Comparison of ENCODE assay signal across 8 mouse cellular contexts in genomic region chr9:58275115-58275774, GRCm38 (mm10). TPM values are rescaled to one million over a fixed set of nuclear protein-coding genes. Genes with fewer than 3 reads are reported as not detected.
DNase-seq lines count a peak whose midpoint lies in the region; ATAC-seq lines count a peak whose summit lies in the region.

No protein-coding gene starts in this region.

- H3K36me3 ChIP-seq in kidney, embryonic 14.5 days (ENCODE audit: control insufficient read depth, insufficient read depth, low read length) = no peaks in the 10 kb centered on the region
- H3K36me3 ChIP-seq in midbrain, embryonic 15.5 days (replicated peaks) = no peaks in the 10 kb centered on the region

- H3K9me3 ChIP-seq in kidney, embryonic 14.5 days (ENCODE audit: control insufficient read depth, low read length) = no peaks in the 10 kb centered on the region
- no peaks in the 10 kb centered on the region for H3K9me3 ChIP-seq in midbrain, embryonic 15.5 days

- no peaks in the 10 kb centered on the region for H3K27me3 ChIP-seq in kidney, embryonic 14.5 days (ENCODE audit: control insufficient read depth, insufficient read depth, low read length)
- H3K27me3 ChIP-seq in midbrain, embryonic 15.5 days (replicated peaks) = no peaks in the 10 kb centered on the region

- ATAC-seq in granulocyte monocyte progenitor cell, adult 5-6 weeks (replicated peaks; ENCODE audit: poor library complexity, severe bottlenecking) = peak; percentile 86
- peak; percentile 88 for ATAC-seq in kidney, embryonic 14.5 days (ENCODE audit: low FRiP score, low TSS enrichment)
- ATAC-seq in midbrain, embryonic 15.5 days (replicated peaks) = no peak

- peaks cover 19% of the 10 kb centered on the region for H3K4me1 ChIP-seq in brown adipose tissue, adult 24 weeks (ENCODE audit: control insufficient read depth, insufficient read depth, insufficient read length, low read length)
- H3K4me1 ChIP-seq in kidney, embryonic 14.5 days (ENCODE audit: control insufficient read depth, insufficient read depth, low read length) = peaks cover 27% of the 10 kb centered on the region
- peaks cover 1% of the 10 kb centered on the region for H3K4me1 ChIP-seq in midbrain, embryonic 15.5 days

- H3K27ac ChIP-seq in brown adipose tissue, adult 24 weeks (replicated peaks; ENCODE audit: low read depth, low read length) = peak overlapping the region; percentile 71
- H3K27ac ChIP-seq in kidney, embryonic 14.5 days (ENCODE audit: low read depth, low read length) = peak overlapping the region; percentile 81
- no peak overlapping the region for H3K27ac ChIP-seq in midbrain, embryonic 15.5 days

- peak overlapping the region; percentile 17; the same call in 1 of the 2 replicates for H3K4me2 ChIP-seq in kidney, embryonic 14.5 days (replicated peaks; ENCODE audit: low read depth, low read length)
- H3K4me2 ChIP-seq in midbrain, embryonic 15.5 days = no peak overlapping the region

- peak; percentile 58 for DNase-seq in thymus, postnatal 0 days (ENCODE audit: low spot score)
- no peak for DNase-seq in thymus, postnatal 10 days (ENCODE audit: low spot score in 2 of 2)
- DNase-seq in lung, postnatal 25 days (ENCODE audit: low spot score) = peak; percentile 70
- DNase-seq in frontal cortex, postnatal 36 days (ENCODE audit: low spot score in 2 of 2) = no peak

- peak overlapping the region; percentile 25 for H3K9ac ChIP-seq in kidney, embryonic 14.5 days (ENCODE audit: low read depth, low read length)
- H3K9ac ChIP-seq in midbrain, embryonic 15.5 days = no peak overlapping the region

- WGBS in kidney, embryonic 14.5 days = 8% methylated on average over 8 of the region's 8 CpGs
- WGBS in midbrain, embryonic 15.5 days = 38% methylated on average over 8 of the region's 8 CpGs

- H3K4me3 ChIP-seq in brown adipose tissue, adult 24 weeks (ENCODE audit: insufficient read depth, low read depth, low read length) = peak overlapping the region; percentile 22
- no peak overlapping the region for H3K4me3 ChIP-seq in kidney, embryonic 14.5 days (ENCODE audit: low read length)
- H3K4me3 ChIP-seq in midbrain, embryonic 15.5 days = no peak overlapping the region

RNA-seq across cellular contexts. Expression of gene Stoml1, which starts 22.3 kb away (rescaled TPM):
- polyA plus RNA-seq in thymus, postnatal 0 days (2015; fragmentation: Nextera tagmentation; extraction: Ambion mirVana) = 48.3 and 55.1 TPM in 2 replicates
- polyA plus RNA-seq in brown adipose tissue, adult 24 weeks (2012; ENCODE audit: insufficient read depth, insufficient read length, missing spikeins) = 7.9 and 8.1 TPM in 2 replicates
- 10.4 and 11.6 TPM in 2 replicates for total RNA-seq in granulocyte monocyte progenitor cell, adult 5-6 weeks (2014; fragmentation: Nextera tagmentation)
- total RNA-seq in granulocyte monocyte progenitor cell, adult 5-6 weeks (2017) = 6.3 and 17.7 TPM in 2 replicates
- 22.3 and 29.8 TPM in 2 replicates for polyA plus RNA-seq in kidney, embryonic 14.5 days (2014; fragmentation: Nextera tagmentation; extraction: Ambion mirVana)
- 136 and 140 TPM in 2 replicates for polyA plus RNA-seq in midbrain, embryonic 15.5 days (2015; fragmentation: Nextera tagmentation; extraction: Ambion mirVana)

RNA-seq across cellular contexts. Expression of gene Pml, which starts 25.7 kb away (rescaled TPM):
- 17.8 and 18.3 TPM in 2 replicates for polyA plus RNA-seq in thymus, postnatal 0 days (2015; fragmentation: Nextera tagmentation; extraction: Ambion mirVana)
- polyA plus RNA-seq in brown adipose tissue, adult 24 weeks (2012; ENCODE audit: insufficient read depth, insufficient read length, missing spikeins) = 6.6 and 9.4 TPM in 2 replicates
- total RNA-seq in granulocyte monocyte progenitor cell, adult 5-6 weeks (2014; fragmentation: Nextera tagmentation) = 49.9 and 57.2 TPM in 2 replicates
- total RNA-seq in granulocyte monocyte progenitor cell, adult 5-6 weeks (2017) = 9.3 and 10.1 TPM in 2 replicates
- polyA plus RNA-seq in kidney, embryonic 14.5 days (2014; fragmentation: Nextera tagmentation; extraction: Ambion mirVana) = 13.5 and 25.0 TPM in 2 replicates
- 3.9 and 5.0 TPM in 2 replicates for polyA plus RNA-seq in midbrain, embryonic 15.5 days (2015; fragmentation: Nextera tagmentation; extraction: Ambion mirVana)

RNA-seq across cellular contexts. Expression of gene Loxl1, which starts 37.7 kb away (rescaled TPM):
- polyA plus RNA-seq in thymus, postnatal 0 days (2015; fragmentation: Nextera tagmentation; extraction: Ambion mirVana) = 4.3 and 4.7 TPM in 2 replicates
- polyA plus RNA-seq in brown adipose tissue, adult 24 weeks (2012; ENCODE audit: insufficient read depth, insufficient read length, missing spikeins) = 8.1 and 13.8 TPM in 2 replicates
- not detected in 2 replicates for total RNA-seq in granulocyte monocyte progenitor cell, adult 5-6 weeks (2014; fragmentation: Nextera tagmentation)
- not detected in 2 replicates for total RNA-seq in granulocyte monocyte progenitor cell, adult 5-6 weeks (2017)
- polyA plus RNA-seq in kidney, embryonic 14.5 days (2014; fragmentation: Nextera tagmentation; extraction: Ambion mirVana) = 26.0 and 27.0 TPM in 2 replicates
- 6.0 and 7.2 TPM in 2 replicates for polyA plus RNA-seq in midbrain, embryonic 15.5 days (2015; fragmentation: Nextera tagmentation; extraction: Ambion mirVana)

Comparison
In these comparisons a context has a peak if more than half of its experiments do, and no peak if none do; other contexts are left out.
1. DNase-seq: peak in thymus, postnatal 0 days (single experiment) and lung, postnatal 25 days (single experiment); none in thymus, postnatal 10 days (0 of 2) and frontal cortex, postnatal 36 days (0 of 2).